Mouse (Mus musculus): ENCODE measurements around the gene Rab5b. TPM values are rescaled to one million over a fixed set of nuclear protein-coding genes. Genes with fewer than 3 reads are reported as not detected.

Rab5b gene
- polyA plus RNA-seq, 1 experiment from 2014 or later = 96.2 TPM

GRCm38 (mm10) chr10:128656731-128657130 is 39.3 kb downstream of the Rab5b start:
- Histone ChIP-seq H3K9me3 (replicated peaks) (no peaks in the 10 kb centered on the region), H3K4me3 (no peak overlapping the region), H3K27ac (no peak overlapping the region), H3K4me1 (no peaks in the 10 kb centered on the region), H3K4me2 (replicated peaks) (no peak overlapping the region), H3K36me3 (no peaks in the 10 kb centered on the region), H3K9ac (no peak overlapping the region), H3K27me3 (no peaks in the 10 kb centered on the region)
- WGBS = 82% methylated on average over 1 of the region's 1 CpGs
- ATAC-seq (ENCODE audit: low FRiP score) = no peak

DNA sequence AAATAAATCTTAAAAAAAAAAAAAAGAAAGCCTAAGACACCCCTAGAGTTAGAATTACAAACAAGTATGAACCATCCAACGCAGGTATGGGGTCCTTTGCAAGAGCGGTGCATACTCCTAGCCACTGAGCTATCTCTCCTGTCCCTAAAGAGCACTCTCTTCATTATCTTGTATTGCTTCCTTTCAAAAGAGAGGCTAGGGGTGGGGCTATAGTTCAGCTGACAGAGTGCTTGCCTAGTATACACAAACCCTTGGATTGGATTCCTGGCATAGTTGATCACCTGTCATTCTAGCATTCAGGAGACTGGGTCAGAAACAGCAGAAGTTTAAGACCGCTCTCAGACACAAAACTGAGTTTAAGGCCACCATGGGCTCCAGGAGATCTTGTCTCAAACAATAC is 40.8 kb downstream of the Rab5b start:
- WGBS = 87% methylated on average over 3 of the region's 3 CpGs
- ATAC-seq (ENCODE audit: low FRiP score) = no peak

DNA sequence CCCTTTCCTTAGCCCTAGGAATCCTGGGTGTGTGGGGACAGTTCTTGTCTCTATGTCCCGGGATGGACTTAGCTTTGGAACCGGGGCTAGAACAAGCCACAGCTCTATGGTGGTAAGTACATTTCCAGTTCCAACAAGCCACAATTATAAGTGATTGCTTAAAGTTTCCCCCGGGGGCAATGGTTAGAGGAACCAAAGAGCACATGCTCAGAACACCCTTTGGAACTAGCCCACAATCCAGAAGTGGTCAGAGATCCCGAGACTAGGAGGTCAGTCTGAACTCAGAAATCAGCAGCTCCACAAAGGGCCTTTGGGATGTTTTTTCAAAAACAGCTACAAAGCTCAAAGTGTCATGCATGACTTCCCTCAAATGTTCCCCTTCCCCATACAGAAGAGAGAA is 42.2 kb downstream of the Rab5b start:
- no peak overlapping the region for H3K4me3 ChIP-seq
- no peak overlapping the region for H3K27ac ChIP-seq
- no peak overlapping the region for H3K9ac ChIP-seq
- H3K9me3 ChIP-seq (replicated peaks) = no peaks in the 10 kb centered on the region
- no peaks in the 10 kb centered on the region; the same call in 1 of the 2 replicates for H3K36me3 ChIP-seq
- no peaks in the 10 kb centered on the region for H3K4me1 ChIP-seq
- H3K27me3 ChIP-seq = no peaks in the 10 kb centered on the region
- H3K4me2 ChIP-seq (replicated peaks) = no peak overlapping the region
- 70% methylated on average over 4 of the region's 4 CpGs for WGBS
- no peak for ATAC-seq (ENCODE audit: low FRiP score)

More for the DNA sequence above, 40.8 kb downstream of the Rab5b start:
- Histone ChIP-seq H3K27ac (no peak overlapping the region), H3K36me3 (no peaks in the 10 kb centered on the region; the same call in 1 of the 2 replicates), H3K9me3 (replicated peaks) (no peaks in the 10 kb centered on the region), H3K27me3 (no peaks in the 10 kb centered on the region), H3K4me1 (no peaks in the 10 kb centered on the region), H3K4me2 (replicated peaks) (no peak overlapping the region), H3K4me3 (no peak overlapping the region), H3K9ac (no peak overlapping the region)

GRCm38 (mm10) chr10:128646139-128647089 is 49.6 kb downstream of the Rab5b start:
- Histone ChIP-seq H3K9ac (peak overlapping the region; percentile 67), H3K4me2 (replicated peaks) (peak overlapping the region; percentile 76), H3K4me3 (peak overlapping the region; percentile 51), H3K9me3 (replicated peaks) (no peaks in the 10 kb centered on the region), H3K36me3 (peaks cover 4% of the 10 kb centered on the region; the same call in 1 of the 2 replicates), H3K27me3 (no peaks in the 10 kb centered on the region), H3K4me1 (peaks cover 27% of the 10 kb centered on the region), H3K27ac (peak overlapping the region; percentile 89)
- ATAC-seq (ENCODE audit: low FRiP score) = peak; percentile 82
- WGBS = 9% methylated on average over 7 of the region's 13 CpGs

DNA sequence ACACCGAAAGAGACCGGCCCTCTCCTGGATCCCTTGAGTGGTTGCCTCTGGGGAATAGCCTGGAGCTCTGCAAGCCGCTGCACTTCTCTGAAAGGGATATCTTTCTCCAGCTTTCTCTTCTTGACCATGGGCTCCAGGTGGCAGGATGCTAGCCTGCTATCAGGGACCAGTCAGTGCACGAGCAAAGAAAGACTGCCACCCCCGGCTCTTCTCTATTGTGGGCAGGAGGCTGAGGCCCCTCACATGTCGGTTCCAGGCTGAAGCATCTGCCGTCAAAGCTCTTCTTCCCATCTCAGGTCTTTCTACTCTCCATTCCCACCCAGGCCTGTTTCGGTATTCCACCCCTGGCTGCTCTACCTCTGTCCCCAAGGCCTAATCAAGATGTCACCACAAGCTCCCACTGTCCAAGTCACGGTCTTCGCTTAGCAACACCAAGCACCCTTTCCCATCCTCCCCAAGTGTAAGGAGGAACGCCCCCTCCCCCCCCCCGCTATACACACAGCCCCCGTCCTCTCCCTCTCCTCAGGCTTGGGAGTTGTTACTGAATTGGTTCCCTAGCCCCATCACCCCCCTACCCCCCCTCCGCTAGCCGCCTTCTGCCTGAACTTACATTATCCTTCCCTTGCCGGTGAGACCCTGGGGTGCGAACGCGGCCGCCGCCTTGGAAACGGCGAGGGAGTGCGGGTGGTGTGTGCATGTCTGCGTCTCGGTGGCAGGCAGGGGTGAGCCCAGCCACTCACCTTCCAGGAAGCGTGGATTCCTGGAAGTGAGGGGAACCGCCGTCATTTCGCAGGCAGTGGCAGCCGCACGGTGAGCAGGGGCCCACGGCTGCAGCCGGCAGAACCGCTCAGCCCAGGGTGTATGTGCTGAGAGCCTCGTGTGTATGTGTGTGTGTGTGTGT is 50.7 kb downstream of the Rab5b start, which contains the start of gene Ikzf4:
Gene Ikzf4 (minus strand): TSS at position 881 of the 901 bp plus-strand sequence.
- Histone ChIP-seq H3K4me1 (peaks cover 27% of the 10 kb centered on the region), H3K9ac (peak within 1 kb of the TSS; percentile 67), H3K4me3 (peak within 1 kb of the TSS; percentile 51), H3K9me3 (replicated peaks) (no peaks in the 10 kb centered on the region), H3K27me3 (no peaks in the 10 kb centered on the region), H3K4me2 (replicated peaks) (peak within 1 kb of the TSS; percentile 76), H3K36me3 (peaks cover 14% of the 10 kb centered on the region), H3K27ac (peak within 1 kb of the TSS; percentile 89)
- 1% methylated on average over 36 of the region's 36 CpGs for WGBS
- peak; percentile 87 for ATAC-seq (ENCODE audit: low FRiP score)

DNA sequence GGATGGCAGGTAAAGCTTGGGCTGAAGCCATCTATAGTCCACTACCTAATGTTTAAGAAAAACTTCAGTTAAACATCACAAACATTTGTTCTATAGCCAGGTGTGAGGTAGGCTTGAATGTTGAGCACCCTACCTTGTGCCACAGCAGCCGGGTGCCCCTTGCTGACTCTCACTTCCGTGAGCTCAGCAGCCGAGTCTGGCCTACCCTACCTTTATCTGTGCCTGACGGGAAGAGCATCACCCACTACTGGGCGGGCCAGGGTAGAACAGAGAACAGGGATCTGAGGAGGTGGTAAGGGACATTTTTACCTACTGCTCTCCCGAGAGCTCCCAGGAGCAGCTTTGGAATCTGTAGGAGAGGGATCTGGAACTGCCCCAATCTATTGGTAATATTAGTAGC is 53.3 kb downstream of the Rab5b start:
- H3K4me3 ChIP-seq = no peak overlapping the region
- H3K27ac ChIP-seq = no peak overlapping the region
- no peaks in the 10 kb centered on the region for H3K9me3 ChIP-seq (replicated peaks)
- H3K36me3 ChIP-seq = peaks cover 27% of the 10 kb centered on the region
- ATAC-seq (ENCODE audit: low FRiP score) = no peak
- no peak overlapping the region for H3K9ac ChIP-seq
- WGBS = 87% methylated on average over 6 of the region's 6 CpGs
- H3K4me1 ChIP-seq = peaks cover 27% of the 10 kb centered on the region
- no peak overlapping the region for H3K4me2 ChIP-seq (replicated peaks)
- H3K27me3 ChIP-seq = no peaks in the 10 kb centered on the region

GRCm38 (mm10) chr10:128641871-128642270 is 54.2 kb downstream of the Rab5b start:
- no peak overlapping the region for H3K4me2 ChIP-seq (replicated peaks)
- ATAC-seq (ENCODE audit: low FRiP score) = no peak

DNA sequence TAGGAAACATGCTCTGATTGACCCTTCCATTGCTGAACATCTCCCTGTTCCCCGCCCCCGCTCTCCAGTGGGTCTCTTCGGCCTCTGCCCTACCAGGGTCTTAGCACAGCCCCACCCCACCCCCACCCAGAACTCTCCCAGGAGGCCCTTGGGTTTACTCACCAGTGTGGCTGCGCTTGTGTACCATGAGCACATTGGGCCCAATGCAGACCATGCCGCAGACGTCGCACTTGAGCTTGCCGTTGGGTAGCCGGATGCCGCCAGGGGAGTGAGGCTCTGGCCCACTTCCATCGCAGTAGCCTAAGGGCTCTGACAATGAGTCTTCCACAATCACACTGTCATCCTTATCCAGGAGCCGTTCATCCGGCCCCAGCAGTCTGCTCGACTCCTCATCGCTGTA is 55.2 kb downstream of the Rab5b start:
- ATAC-seq (ENCODE audit: low FRiP score) = no peak
- 90% methylated on average over 15 of the region's 15 CpGs for WGBS
- H3K36me3 ChIP-seq = peaks cover 35% of the 10 kb centered on the region

More at GRCm38 (mm10) chr10:128641871-128642270, 54.2 kb downstream of the Rab5b start:
- Histone ChIP-seq H3K36me3 (peaks cover 27% of the 10 kb centered on the region), H3K4me3 (no peak overlapping the region), H3K27me3 (no peaks in the 10 kb centered on the region), H3K9me3 (replicated peaks) (no peaks in the 10 kb centered on the region), H3K9ac (no peak overlapping the region), H3K4me1 (peaks cover 35% of the 10 kb centered on the region), H3K27ac (no peak overlapping the region)
- 75% methylated on average over 7 of the region's 7 CpGs for WGBS

GRCm38 (mm10) chr10:128639999-128640398 is 56.1 kb downstream of the Rab5b start:
- WGBS = 89% methylated on average over 14 of the region's 14 CpGs

More for the DNA sequence above, 55.2 kb downstream of the Rab5b start:
- H3K4me3 ChIP-seq = no peak overlapping the region
- H3K9me3 ChIP-seq (replicated peaks) = no peaks in the 10 kb centered on the region
- no peak overlapping the region for H3K27ac ChIP-seq
- H3K4me1 ChIP-seq = peaks cover 27% of the 10 kb centered on the region
- H3K4me2 ChIP-seq (replicated peaks) = no peak overlapping the region
- H3K9ac ChIP-seq = no peak overlapping the region
- H3K27me3 ChIP-seq = no peaks in the 10 kb centered on the region

DNA sequence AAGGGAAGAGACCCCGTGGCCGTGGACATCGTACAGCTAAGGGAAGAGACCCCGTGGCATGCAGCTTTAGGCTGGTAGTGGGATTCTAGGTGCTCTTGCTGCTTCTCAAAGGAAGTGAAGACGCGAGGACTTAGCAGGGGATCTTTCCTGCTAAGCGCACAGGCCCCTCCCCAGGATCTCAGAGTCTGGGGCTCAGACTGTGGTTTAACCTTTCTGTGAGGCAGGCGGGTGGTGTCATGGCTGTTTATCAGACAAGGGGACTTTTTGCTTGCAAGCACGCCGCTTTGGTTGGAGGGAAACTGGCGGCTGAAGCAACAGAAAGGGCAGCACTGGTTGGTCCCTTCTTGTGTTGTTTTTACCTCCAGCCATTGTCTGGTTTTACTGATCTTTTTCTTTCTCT is 59.1 kb downstream of the Rab5b start:
- H3K4me3 ChIP-seq = no peak overlapping the region
- H3K27me3 ChIP-seq = no peaks in the 10 kb centered on the region
- H3K36me3 ChIP-seq = peaks cover 65% of the 10 kb centered on the region
- H3K9me3 ChIP-seq (replicated peaks) = no peaks in the 10 kb centered on the region
- WGBS = 9% methylated on average over 11 of the region's 11 CpGs
- peaks cover 9% of the 10 kb centered on the region; the same call in 1 of the 2 replicates for H3K4me1 ChIP-seq
- H3K9ac ChIP-seq = peak overlapping the region; percentile 27; the same call in 1 of the 2 replicates
- no peak overlapping the region for H3K27ac ChIP-seq
- peak overlapping the region; percentile 32 for H3K4me2 ChIP-seq (replicated peaks)
- ATAC-seq (ENCODE audit: low FRiP score) = peak; percentile 44; the same call in 1 of the 2 replicates

More at GRCm38 (mm10) chr10:128639999-128640398, 56.1 kb downstream of the Rab5b start:
- no peak overlapping the region for H3K4me2 ChIP-seq (replicated peaks)
- H3K4me1 ChIP-seq = peaks cover 23% of the 10 kb centered on the region
- H3K27me3 ChIP-seq = no peaks in the 10 kb centered on the region
- no peaks in the 10 kb centered on the region for H3K9me3 ChIP-seq (replicated peaks)
- H3K4me3 ChIP-seq = no peak overlapping the region
- peaks cover 43% of the 10 kb centered on the region for H3K36me3 ChIP-seq
- H3K9ac ChIP-seq = no peak overlapping the region
- ATAC-seq (ENCODE audit: low FRiP score) = no peak
- H3K27ac ChIP-seq = no peak overlapping the region

- H3K27ac ChIP-seq = no peak overlapping the region
- H3K9me3 ChIP-seq (replicated peaks) = no peaks in the 10 kb centered on the region
- no peak overlapping the region for H3K4me2 ChIP-seq (replicated peaks)
- no peak overlapping the region for H3K4me3 ChIP-seq
- peaks cover 9% of the 10 kb centered on the region; the same call in 1 of the 2 replicates for H3K4me1 ChIP-seq
- WGBS = 46% methylated on average over 6 of the region's 6 CpGs
- H3K9ac ChIP-seq = peak overlapping the region; percentile 27; the same call in 1 of the 2 replicates
- H3K27me3 ChIP-seq = no peaks in the 10 kb centered on the region
- H3K36me3 ChIP-seq = peaks cover 61% of the 10 kb centered on the region
- ATAC-seq (ENCODE audit: low FRiP score) = no peak
Observed at GRCm38 (mm10) chr10:128636561-128636960, 59.5 kb downstream of the Rab5b start.

DNA sequence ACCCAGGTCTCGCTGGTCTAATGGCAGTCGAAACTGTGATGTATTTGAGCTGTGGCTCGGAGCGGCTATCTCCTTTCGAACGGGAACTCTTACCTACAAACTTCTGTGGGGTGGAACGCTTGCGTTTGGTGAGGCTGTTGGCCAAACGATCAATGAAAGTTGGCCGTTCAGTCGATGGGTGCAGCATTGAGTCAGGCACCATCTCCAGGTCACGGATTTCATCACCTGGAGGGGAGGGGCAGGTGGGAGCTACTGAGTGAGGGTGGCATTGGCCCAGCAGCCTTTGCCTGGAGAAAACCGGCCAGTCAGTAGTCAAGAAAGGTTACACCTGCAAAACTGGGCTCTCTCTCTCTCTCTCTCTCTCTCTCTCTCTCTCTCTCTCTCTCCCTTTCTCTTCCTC is 60.4 kb downstream of the Rab5b start:
- Histone ChIP-seq H3K27ac (no peak overlapping the region), H3K4me3 (no peak overlapping the region), H3K36me3 (peaks cover 54% of the 10 kb centered on the region), H3K9ac (no peak overlapping the region), H3K9me3 (replicated peaks) (no peaks in the 10 kb centered on the region), H3K27me3 (no peaks in the 10 kb centered on the region), H3K4me2 (replicated peaks) (no peak overlapping the region), H3K4me1 (peaks cover 9% of the 10 kb centered on the region; the same call in 1 of the 2 replicates)
- no peak for ATAC-seq (ENCODE audit: low FRiP score)
- 95% methylated on average over 13 of the region's 13 CpGs for WGBS

Measured in hindbrain, embryonic 12.5 days (tissue).